Mouse (Mus musculus) gonadal fat pad, adult 2 months (tissue): ENCODE results near the gene Ptch2. TPM values are rescaled to one million over a fixed set of nuclear protein-coding genes. Genes with fewer than 3 reads are reported as not detected.

ENCODE experiments used
- DNase-seq: peaks from one replicate; pipeline ENCODE4 v3.0.0-alpha.2; 2012; ENCODE audit warnings: low read depth
- polyA plus RNA-seq: library from polyadenylated mRNA; depleted of rRNA; stranded (reverse); fragments of >200 nt; gene quantifications from 2 replicates; pipeline ENCODE4 v1.2.3, GENCODE M21; 2012; rRNA removed

The Ptch2 gene
- 44.5 and 48.7 TPM in 2 replicates for polyA plus RNA-seq

DNA sequence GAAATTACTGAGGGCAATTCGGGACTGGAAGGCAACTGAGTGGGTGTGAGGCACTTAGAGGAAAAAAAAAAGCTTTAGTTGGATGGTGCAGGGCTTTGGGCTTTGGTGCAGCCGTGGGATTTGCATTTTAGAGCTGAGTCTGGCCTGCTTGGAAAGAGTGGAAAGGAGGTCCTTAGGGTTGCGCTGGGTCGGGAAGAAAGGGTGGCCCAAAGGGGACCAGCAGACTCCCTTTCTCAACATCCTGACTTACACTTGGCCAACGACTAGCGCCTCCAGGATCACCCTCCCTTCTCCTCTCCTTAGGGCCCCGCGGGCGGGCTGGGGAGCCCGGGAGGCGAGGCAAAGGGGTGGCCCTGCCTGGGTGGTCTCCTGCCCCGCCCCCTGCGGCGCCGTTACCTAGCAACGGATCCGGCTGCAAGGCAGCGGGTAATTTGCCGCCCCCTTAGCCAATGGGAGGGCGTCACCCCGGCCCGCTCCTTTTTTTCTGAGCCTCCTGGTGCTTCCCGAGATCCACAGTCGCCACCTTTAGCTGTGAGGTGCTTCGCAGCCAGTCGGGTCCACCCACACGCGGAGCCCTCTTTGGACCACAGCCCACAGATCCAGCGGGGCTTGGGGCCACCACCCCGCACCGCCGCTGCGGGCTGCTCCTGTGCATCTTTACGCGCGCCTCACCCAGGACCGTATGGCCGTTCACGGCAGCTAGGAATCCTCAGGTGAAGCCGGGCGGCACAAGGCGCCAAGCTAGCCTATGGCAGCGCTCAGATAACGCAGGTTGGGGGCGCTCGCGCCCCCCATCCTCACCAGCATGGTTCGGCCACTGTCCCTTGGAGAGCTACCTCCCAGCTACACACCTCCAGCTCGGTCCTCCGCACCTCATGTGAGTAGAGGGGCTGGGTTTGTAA is at the start of gene Ptch2:
Gene Ptch2 (plus strand): TSS at position 525 of the 902 bp plus-strand sequence.
- DNase-seq: no peak

DNA sequence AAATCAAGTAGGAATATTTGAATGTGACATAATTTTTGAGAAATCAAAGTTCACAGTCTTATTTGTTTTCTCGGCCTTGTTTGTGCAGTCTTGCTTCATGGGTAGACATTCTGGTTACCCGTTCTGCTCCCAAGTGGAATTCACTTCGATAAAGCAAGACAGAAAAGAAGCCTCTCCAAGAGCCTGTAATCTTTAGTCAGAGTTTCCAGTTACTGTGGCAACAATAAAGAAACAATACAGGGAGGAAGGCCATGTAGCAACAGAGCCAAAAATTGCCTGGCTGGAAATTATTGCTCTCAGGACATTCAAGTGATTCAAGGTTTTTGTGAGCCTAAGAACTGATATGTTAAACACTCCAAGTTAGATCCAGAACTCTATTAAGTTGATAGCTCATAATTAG is 47.0 kb upstream of the Ptch2 start:
- DNase-seq: no peak

DNA sequence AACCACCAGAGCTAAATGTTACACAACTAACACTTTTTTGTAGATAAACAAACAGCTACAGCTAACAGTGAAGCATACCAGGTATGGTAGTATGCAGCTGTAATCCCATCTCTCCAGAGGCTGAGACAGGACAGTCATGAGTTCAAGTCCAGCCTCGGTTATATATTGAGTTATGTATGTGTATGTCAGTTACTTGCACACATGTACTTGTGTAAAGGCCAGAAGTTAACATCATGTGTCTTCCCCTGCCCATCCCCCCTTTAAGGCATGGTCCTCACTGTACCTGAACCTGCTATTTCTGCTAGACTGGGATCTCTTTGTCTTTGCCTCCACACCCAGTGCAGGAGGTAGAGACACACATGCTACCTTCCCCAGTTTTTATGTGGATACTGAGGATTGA is 46.4 kb upstream of the Ptch2 start:
- DNase-seq: no peak

GRCm38 (mm10) chr4:117052626-117053025 is 43.2 kb upstream of the Ptch2 start:
- no peak for DNase-seq

GRCm38 (mm10) chr4:117053956-117054355 is 41.9 kb upstream of the Ptch2 start:
- no peak for DNase-seq

DNA sequence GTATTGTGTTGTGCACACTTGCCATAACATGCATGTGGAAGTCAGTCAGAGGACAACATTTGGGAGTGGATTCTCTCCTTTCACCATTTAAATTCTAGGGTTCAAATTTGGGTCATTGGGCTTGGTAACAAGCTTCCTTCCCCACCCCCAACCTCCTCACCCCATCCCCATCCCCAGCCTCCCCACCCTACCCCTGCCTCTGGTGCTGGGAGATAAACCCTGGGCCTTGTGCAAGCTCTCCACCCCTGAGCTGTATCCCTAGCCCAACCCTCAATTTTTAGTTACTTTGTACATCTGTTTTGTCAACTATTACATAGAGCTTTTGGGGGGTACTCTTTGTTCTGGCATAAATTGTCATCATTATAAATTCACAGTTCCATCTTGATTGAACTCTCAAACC is 39.8 kb upstream of the Ptch2 start:
- DNase-seq: no peak

DNA sequence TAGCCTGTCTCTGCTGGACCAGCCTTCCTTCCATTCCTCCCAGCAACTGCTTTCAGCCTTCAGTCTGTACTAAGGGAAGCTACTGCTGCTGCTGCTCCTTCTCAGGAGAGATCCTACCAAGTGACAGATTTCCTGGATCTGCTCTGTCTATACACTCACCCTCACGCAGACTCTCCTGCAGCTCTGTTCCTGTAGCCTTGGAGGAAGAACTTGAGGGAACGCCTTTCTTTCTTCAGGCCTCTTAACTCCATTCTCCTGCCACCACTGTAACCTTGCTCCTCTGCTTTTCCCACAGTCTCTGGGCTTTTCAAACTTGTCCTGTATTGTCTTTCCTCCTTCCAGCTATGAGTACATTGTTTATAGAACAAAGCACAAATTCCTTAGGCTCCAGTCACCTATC is 39.4 kb upstream of the Ptch2 start:
- DNase-seq: no peak

DNA sequence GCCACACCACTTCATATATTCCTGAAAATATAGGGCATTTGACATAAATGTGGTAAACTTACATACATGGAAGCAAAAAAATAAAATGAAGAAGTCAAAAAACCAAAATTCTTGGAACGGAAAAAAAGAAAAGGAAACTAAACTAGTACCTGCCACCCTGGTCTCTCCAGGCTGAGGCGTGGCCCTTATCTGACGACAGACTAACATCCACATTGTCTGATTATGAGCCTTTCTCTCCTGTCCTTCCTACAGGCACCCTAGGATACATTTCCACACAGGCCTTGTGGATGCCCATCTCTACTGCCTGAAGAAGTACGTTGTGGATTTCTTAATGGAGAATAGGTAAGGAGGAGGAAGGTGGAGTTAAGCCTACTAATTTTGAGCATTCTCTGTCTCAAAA is 37.4 kb upstream of the Ptch2 start:
- DNase-seq: no peak

GRCm38 (mm10) chr4:117062700-117063390 is 33.0 kb upstream of the Ptch2 start:
- no peak for DNase-seq

DNA sequence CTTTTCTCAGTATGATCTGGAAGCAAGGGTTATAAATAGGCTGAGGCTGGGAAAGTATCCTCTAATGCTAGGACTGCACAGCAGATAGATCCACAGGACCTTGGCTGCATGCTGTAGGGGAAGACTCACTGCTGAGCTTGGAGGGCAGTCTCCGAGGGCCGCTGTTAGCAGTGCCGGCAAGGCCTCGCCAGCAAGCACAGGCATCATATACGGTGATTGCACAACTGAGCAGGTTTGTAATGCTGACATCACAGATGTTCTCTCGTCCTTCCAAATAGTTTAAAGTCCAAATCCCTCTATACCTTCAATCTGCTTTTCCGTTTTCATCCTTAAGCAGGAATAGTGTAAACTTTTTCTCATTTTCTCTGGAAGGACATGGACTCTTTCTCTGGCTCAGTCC is 27.8 kb upstream of the Ptch2 start:
- DNase-seq: no peak

- DNase-seq: no peak
Measured at GRCm38 (mm10) chr4:117069647-117070046, 26.2 kb upstream of the Ptch2 start.

GRCm38 (mm10) chr4:117070624-117071023 is 25.3 kb upstream of the Ptch2 start:
- DNase-seq: no peak

DNA sequence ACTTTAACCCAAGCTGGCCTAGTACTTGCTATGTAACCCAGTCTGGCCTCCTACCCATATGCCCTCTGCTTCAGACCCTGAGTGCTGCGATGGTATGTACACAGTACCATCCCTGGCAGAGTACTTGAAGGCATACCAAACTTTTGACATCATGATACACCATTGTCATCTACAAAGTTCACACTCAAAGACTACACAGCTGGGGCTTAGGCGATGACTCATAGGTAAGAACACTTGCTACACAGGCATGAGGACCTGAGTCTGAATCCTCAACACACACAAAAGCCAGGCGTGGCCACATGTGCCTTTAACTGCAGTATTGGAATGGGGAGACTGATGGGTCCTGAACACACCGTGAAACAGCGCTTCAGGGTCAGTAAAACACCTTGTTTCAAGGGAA is 24.7 kb upstream of the Ptch2 start:
- no peak for DNase-seq

DNA sequence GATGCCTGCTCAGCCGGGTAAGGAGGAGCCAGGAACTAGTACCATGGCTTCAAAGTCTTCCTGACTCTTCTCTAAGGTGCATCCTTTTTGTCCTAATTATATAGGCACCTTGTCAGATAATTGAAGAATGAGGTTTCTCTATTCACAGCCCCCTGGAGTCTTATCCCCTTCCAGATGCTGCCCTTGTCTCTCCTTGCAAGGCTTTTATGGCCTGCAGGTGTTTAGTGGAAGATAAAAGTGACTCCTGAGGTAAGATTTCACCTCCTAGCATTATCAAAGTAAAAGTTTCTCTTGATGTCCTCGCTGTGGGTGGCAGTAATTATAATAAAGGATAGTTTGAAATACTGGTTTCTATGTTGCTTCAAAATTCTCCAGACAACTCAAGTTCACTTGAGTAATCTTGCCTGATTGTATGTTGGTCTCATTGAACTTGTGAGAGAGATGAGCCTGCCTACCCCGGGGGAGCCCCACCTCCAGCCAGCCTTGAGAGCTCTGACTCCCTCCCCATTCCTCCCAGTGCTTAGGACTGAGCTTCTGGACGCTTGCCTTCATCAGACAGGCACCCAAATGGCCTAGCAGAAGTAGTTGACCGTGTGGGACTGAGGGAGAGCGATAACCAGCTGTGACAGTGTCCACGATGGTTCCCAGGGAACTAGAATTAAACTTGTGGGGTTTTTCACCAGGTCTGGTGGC is 7.8 kb upstream of the Ptch2 start:
- no peak for DNase-seq

GRCm38 (mm10) chr4:117090586-117090985 is 5.3 kb upstream of the Ptch2 start:
- DNase-seq: no peak

- DNase-seq: no peak
Measured at GRCm38 (mm10) chr4:117094626-117095361, 1.1 kb upstream of the Ptch2 start.

GRCm38 (mm10) chr4:117096666-117097065 is 791 bp downstream of the Ptch2 start:
- DNase-seq: no peak

- no peak for DNase-seq
Measured at GRCm38 (mm10) chr4:117097969-117098763, 2.3 kb downstream of the Ptch2 start.

DNA sequence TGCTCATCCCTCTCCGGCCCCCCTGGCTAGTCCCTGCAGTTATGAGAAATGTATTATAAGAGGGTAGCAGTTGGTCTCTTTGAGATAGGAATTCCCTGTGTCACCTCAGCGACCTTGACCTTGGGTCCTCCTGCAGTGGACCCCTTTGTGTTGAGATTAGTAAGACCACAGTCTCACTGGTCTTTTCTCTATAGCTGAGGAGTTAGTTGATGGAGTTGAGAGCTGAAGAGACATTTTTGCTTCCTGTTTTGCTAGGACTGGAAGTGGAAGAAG is 2.8 kb downstream of the Ptch2 start:
- DNase-seq: no peak

DNA sequence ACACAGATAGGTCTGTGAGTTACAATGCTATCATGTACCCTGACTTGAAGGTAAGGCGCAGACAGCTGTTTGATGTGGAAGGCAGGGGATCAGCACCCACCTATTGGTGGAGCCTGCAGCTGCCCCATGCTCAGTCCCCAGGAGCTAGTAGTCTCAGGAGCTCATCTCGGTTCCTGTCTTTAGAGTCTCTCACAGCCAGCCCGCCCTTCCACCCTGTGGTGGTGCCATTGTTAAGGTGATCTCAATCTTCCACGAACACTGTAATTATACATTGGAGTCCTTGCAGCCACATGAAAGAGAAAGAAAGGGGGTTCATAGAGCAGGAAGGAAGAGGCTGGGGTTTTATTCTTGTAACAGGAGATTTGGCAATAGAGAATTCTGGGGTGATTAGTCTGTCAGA is 4.2 kb downstream of the Ptch2 start:
- DNase-seq: no peak

GRCm38 (mm10) chr4:117101218-117101617 is 5.3 kb downstream of the Ptch2 start:
- DNase-seq: no peak
